Mouse (Mus musculus) regulatory T cell (primary cell): ENCODE data around the gene Elovl1.

Experiments
- in situ Hi-C: fragments of 300-600 bp; cut with MboI, MseI; formaldehyde crosslinking; loops from one replicate; pipeline ENCODE4 v1.15.1; 2025; ENCODE audit warnings: high pct_unique_total_duplicates

Gene Elovl1

GRCm38 (mm10) chr4:118427768-118428451 is at the start of gene Elovl1:
TSS of gene Elovl1 (plus strand) at chr4:118428093.
- in situ Hi-C loops: no loop called here

DNA sequence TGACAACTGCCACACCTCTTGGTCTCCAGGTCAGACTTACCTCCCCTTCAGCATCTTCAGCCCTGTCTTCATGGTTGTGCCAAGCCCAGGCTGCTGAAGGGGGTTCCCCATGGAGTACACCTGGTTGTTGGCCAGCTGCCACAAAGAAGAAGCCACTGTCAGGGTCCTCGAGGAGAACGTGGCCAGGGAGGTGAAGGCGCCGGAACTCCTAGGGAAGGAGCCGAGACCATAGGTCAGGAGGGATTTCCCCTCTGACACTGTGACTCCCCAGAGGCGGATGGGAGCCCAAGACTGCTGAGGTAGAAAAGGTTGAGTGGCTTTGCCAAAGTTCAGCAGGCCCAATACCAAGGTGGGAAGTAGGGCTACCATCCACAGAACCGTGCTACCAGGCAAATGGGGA is 44.6 kb upstream of the Elovl1 start:
- in situ Hi-C loops: no loop called here

- in situ Hi-C loops: no loop called here
Measured at GRCm38 (mm10) chr4:118387316-118387715, 40.6 kb upstream of the Elovl1 start.

DNA sequence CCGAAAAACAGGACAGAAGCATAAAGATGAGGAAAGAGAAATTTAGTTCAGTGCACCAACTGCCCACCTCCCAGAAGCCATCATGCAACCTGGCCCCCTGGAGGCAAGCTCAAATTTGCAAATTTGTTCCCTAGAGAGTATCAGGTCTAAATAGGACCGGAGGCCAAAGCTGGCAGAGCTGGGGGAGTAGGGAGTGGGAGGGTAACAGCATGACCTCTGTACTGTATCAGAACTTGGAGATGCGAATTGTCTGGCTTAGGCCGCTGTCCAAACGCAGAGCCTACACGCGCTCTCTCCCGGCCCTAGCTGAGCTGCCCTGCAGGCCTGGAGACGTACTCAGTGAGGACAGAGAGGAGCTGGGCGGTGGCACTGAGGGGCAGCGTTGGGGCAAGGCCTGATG is 37.7 kb upstream of the Elovl1 start:
- in situ Hi-C loops: no loop called here

DNA sequence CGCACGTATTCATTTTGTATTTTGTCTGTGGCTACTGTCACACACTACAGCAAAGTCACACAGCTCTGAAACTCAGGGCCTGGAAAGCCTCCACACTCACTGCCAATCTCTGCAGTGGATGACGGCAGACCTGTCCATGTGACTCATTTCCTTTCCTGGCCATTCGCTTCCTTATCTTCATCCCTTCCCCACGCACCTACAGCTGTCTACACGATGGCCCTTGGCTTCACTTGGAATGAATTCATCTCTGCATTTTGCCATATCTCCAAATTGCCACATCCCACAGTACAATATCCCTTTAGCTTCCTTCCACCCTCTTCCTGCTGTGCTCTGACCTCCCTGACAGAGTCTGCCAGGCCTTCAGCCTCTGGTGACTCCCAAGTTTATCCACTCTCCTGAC is 33.4 kb upstream of the Elovl1 start:
- in situ Hi-C loops: no loop called here

DNA sequence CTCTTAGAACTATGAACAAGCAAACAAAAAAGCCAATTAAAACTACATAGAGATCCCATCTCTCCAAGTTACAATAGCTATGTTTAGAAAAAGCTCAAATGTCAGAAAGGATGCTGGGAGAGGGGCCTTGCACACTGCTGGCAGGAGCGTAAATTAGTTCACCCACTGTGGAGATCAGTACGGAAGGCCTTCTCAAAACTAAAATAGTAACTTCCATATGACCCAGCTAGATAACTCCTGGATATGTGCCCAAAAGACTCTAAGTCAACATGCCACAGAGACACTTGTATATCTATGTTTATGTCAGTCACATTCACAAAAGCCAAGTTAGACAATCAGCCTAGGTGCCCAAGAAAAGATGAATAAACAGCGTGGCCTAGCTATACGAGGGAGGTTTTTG is 32.6 kb upstream of the Elovl1 start:
- in situ Hi-C loops: no loop called here

DNA sequence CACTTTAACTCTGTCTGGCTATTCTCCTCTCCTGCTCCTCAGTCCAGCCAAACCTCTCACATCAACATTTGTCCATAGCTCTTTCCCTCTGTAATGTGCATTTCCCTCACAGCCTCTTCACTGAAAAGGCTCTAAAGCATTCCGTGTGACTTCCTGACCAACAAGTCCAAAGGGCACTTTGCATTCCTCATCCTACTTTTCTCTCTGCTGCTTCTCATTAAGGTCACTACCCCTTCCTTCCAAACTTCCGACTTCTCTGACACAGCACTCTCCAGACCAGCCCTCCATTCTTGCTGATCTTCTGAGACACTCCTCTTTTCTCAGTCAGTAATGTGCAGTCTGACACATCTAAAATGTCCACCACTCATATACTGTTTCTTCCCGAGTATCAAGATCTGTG is 31.5 kb upstream of the Elovl1 start:
- in situ Hi-C loops: no loop called here

DNA sequence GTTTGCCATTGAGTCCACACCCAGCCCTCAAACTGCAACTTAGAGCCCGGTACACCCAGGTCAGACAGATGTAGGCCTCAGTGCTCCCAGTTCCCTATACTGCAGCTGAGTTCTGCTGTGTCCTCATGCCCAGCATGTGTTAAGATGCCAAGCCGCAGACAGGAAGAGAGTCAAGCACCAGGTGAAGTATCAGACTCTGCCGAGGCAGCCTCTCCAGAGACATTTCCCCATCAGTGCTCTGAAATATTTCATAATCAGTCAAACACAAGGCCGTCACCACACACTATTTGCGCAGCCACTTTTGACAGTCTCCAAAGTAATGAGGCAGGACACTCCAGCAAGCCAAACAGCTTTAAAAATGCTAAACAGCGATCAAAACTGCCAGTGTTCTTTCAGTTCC is 29.5 kb upstream of the Elovl1 start:
- in situ Hi-C loops: no loop called here

- in situ Hi-C loops: no loop called here
Measured at GRCm38 (mm10) chr4:118401421-118401820, 26.5 kb upstream of the Elovl1 start.

DNA sequence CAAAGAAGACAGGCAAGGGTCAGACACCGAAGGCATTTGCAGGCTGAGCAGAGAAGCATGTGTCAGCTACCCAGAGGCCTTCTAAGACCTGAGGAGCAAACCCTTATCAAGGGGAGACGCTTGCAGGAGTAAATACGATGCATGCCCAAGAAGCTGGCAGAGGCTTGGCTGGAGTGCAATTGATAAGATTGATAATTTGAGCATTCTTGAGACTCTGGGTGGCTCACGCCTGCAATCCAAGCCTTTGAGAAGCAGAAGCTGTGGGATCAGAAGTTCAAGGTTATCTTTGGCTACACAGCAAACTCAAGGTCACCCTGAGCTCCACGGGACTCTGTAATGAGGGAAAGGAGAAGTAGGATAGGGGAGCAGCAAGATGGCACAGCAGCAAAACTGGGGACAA is 26.0 kb upstream of the Elovl1 start:
- in situ Hi-C loops: no loop called here

- in situ Hi-C loops: no loop called here
Measured at GRCm38 (mm10) chr4:118402701-118403100, 25.2 kb upstream of the Elovl1 start.

GRCm38 (mm10) chr4:118409142-118409900 is 18.6 kb upstream of the Elovl1 start, which contains the start of the genes Szt2 and Med8:
TSS of gene Szt2 (minus strand) at chr4:118409273.
TSS of gene Med8 (plus strand) at chr4:118409337.
- in situ Hi-C loops: no loop called here

GRCm38 (mm10) chr4:118410871-118411270 is 17.0 kb upstream of the Elovl1 start:
- in situ Hi-C loops: loop anchor here (10.0 kb wide), 1 partner anchor 1654 kb away; the partner anchor contains the start of gene AL607142.1

- in situ Hi-C loops: loop anchor here (10.0 kb wide), 1 partner anchor 1651 kb away; the partner anchor contains the start of gene AL607142.1
Measured at GRCm38 (mm10) chr4:118413553-118413952, 14.3 kb upstream of the Elovl1 start.

- in situ Hi-C loops: loop anchor here (10.0 kb wide), 1 partner anchor 1649 kb away; the partner anchor contains the start of gene AL607142.1
Measured at GRCm38 (mm10) chr4:118415779-118416178, 12.1 kb upstream of the Elovl1 start.

DNA sequence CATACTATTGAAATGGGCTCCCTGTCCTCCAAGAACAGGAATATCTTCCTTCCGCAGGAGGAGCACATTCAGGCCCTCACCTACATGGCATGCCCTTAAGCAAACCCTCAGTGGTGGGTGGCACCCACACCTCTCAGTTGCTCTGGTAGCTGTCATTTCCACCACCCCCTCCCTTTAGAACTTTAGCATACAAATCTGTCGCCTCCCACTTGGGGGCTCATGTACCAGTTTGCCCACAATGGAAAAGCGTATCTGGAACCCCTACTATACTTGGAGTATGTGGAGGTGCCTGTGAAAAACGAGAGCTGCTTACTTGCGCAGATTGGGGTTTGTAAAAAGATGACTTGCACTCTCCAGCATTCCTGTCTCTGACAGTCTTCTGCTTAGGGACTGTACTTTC is 11.6 kb upstream of the Elovl1 start:
- in situ Hi-C loops: loop anchor here (10.0 kb wide), 1 partner anchor 1648 kb away; the partner anchor contains the start of gene AL607142.1

DNA sequence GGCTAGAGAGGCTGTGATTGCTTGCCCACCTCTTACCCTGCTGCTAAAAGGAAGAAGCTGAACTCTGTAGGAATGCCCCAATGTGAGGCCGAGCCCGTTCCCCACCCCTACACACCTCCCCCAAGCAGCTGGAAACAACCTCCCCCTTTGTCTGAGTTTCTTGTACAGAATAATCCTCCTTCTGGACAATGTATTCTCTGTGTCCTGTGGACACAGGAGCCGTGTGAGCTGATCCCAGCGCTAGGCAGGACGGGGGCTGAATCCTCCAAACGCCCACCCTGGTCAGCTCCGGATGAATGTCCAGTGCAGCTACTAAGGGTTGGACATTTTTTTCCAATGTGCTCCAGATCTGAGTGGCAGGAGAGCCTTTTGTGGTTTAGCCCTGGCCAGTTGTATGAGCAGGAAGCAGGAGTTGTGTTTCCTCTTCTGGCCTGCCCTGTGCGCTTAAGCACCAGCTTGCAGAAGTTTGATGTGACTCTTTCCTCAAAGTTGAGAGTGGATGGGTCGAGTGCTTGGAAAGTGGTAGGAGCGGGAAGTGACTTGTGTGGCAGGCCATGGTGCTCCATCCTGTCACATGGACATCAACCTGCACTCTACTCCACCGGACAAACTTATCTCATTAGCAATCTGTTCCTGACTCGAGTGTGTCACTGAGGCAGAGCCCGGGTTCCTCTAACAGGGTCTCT is 10.6 kb upstream of the Elovl1 start:
- in situ Hi-C loops: loop anchor here (10.0 kb wide), 1 partner anchor 1648 kb away; the partner anchor contains the start of gene AL607142.1

DNA sequence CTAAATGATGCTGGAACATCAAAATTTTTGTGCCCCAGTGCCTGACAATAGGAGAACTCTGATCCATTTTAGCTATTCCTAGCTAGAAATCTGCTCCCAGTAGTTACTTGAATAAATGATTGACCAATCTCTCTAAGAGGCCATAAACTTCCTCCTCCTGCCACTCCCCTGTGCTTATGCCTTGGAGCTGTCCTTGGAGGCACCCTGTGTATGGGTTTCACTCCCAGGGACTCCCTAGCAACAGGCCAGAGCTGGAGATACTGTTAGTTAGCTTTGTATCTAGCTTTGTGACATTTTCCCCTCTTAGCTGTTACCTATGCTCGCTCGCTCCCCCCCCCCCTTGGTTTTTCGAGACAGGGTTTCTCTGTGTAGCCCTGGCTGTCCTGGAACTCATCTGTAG is 6.5 kb upstream of the Elovl1 start:
- in situ Hi-C loops: no loop called here

GRCm38 (mm10) chr4:118424541-118425160 is 3.2 kb upstream of the Elovl1 start:
- in situ Hi-C loops: no loop called here

DNA sequence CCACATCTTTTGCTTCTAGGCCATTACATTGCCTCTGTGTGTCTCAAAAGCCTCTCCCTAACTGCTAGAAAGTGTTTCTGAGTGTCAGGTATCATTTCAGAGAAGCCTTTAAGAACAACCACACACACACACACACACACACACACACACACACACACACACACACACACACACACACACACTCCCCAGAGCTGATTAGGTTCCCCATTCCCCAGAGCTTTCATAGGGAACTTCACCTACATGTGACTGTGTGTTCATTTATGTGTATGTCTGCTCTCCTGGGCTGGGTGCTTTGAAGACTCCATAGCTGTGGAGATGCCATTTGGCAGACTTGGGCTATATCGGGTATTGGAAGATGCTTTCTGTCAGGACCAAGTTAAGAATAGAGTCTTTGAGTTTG is 2.5 kb upstream of the Elovl1 start:
- in situ Hi-C loops: no loop called here

GRCm38 (mm10) chr4:118427415-118427767 is 502 bp upstream of the Elovl1 start:
- in situ Hi-C loops: no loop called here
